Mouse (Mus musculus) heart, postnatal 0 days (tissue): ENCODE results near the gene Piwil1. TPM values are rescaled to one million over a fixed set of nuclear protein-coding genes. Genes with fewer than 3 reads are reported as not detected.

Experiments
- ATAC-seq: fragments of 200-750 bp; cut with Nextera tagmentation; 2 replicates; pipeline ENCODE4 v1.8.0; 2017; ENCODE audit warnings: low read depth, moderate number of reproducible peaks, moderate library complexity; ENCODE audit not compliant: insufficient read depth
- DNase-seq: peaks from one replicate; pipeline ENCODE4 v3.0.0-alpha.2; 2016; ENCODE audit warnings: low spot score
- H3K27ac ChIP-seq: fragments of 300-500 bp; sonication (generic); 2 replicates; pipeline ENCODE4 v1.5.1; 2014; ENCODE audit warnings: low read depth, mild to moderate bottlenecking
- H3K27me3 ChIP-seq: fragments of 300-500 bp; sonication (generic); 2 replicates; pipeline ENCODE4 v1.6.1; 2014; ENCODE audit warnings: low read length, mixed read lengths; ENCODE audit not compliant: control insufficient read depth, insufficient read depth
- H3K36me3 ChIP-seq: fragments of 300-500 bp; sonication (generic); replicated peaks from 2 replicates; pipeline ENCODE4 v1.6.1; 2014; ENCODE audit warnings: low read length, mixed read lengths; ENCODE audit not compliant: control insufficient read depth, insufficient read depth
- H3K4me1 ChIP-seq: fragments of 300-500 bp; sonication (generic); 2 replicates; pipeline ENCODE4 v1.6.1; 2014; ENCODE audit warnings: antibody characterized with exemption; ENCODE audit not compliant: control insufficient read depth, insufficient read depth
- H3K4me2 ChIP-seq: fragments of 300-500 bp; sonication (generic); 2 replicates; pipeline ENCODE4 v1.6.1; 2014; ENCODE audit warnings: low read depth, mild to moderate bottlenecking, low read length, moderate library complexity
- H3K4me3 ChIP-seq: fragments of 300-500 bp; sonication (generic); 2 replicates; pipeline ENCODE4 v1.5.1; 2014; ENCODE audit warnings: low read depth, low read length
- H3K9ac ChIP-seq: fragments of 300-500 bp; sonication (generic); replicated peaks from 2 replicates; pipeline ENCODE4 v1.6.1; 2014; ENCODE audit warnings: low read depth, low read length, mixed read lengths
- H3K9me3 ChIP-seq: fragments of 300-500 bp; sonication (generic); replicated peaks from 2 replicates; pipeline ENCODE4 v1.6.1; 2016; ENCODE audit warnings: low read length; ENCODE audit not compliant: control insufficient read depth
- CTCF ChIP-seq: IDR thresholded peaks from 2 replicates; pipeline ENCODE4 v1.5.1; 2016; ENCODE audit warnings: antibody characterized with exemption, control low read depth, low read depth
- EP300 ChIP-seq: IDR thresholded peaks from 2 replicates; pipeline ENCODE4 v1.6.1; 2016; ENCODE audit warnings: antibody characterized with exemption, low read depth
- WGBS: fragments of 180-500 bp; shearing (Covaris S2); extraction: QIAGEN DNeasy Blood & Tissue Kit; methylation state at CpG from one replicate; pipeline ENCODE4 v1.1.7; 2014; 5-methylcytosine and 5-hydroxymethylcytosine counted together
- polyA plus RNA-seq: library from polyadenylated mRNA; unstranded; fragments of >200 nt; fragmentation: Nextera tagmentation; extraction: Ambion mirVana; gene quantifications from 2 replicates; pipeline ENCODE4 v1.2.1, GENCODE M21; 2015
- total RNA-seq: library from RNA; depleted of rRNA; stranded (reverse); fragments of >200 nt; gene quantifications from 2 replicates; pipeline ENCODE4 v1.2.3, GENCODE M21; 2014; ENCODE audit warnings: low replicate concordance; rRNA removed

The Piwil1 gene
- total and polyA plus RNA-seq, 2 experiments from 2014 or later: not detected

GRCm38 (mm10) chr5:128746261-128746660 is 43.9 kb downstream of the Piwil1 start:
- H3K27me3 ChIP-seq: no peaks in the 10 kb centered on the region
- H3K9ac ChIP-seq: no peak overlapping the region
- no peaks in the 10 kb centered on the region for H3K36me3 ChIP-seq
- no peak overlapping the region for H3K4me2 ChIP-seq
- H3K4me3 ChIP-seq: no peak overlapping the region
- H3K27ac ChIP-seq: no peak overlapping the region
- 73% methylated on average over 8 of the region's 8 CpGs for WGBS
- H3K4me1 ChIP-seq: no peaks in the 10 kb centered on the region
- ATAC-seq (no peak), DNase-seq (no peak)
- no peaks in the 10 kb centered on the region for H3K9me3 ChIP-seq
- TF ChIP-seq CTCF (no peak), EP300 (no peak)

GRCm38 (mm10) chr5:128761118-128761517 is 58.8 kb downstream of the Piwil1 start:
- TF ChIP-seq EP300: no peak
- 34% methylated on average over 8 of the region's 8 CpGs for WGBS
- Histone ChIP-seq H3K4me3 (no peak overlapping the region), H3K27ac (no peak overlapping the region), H3K27me3 (no peaks in the 10 kb centered on the region), H3K36me3 (no peaks in the 10 kb centered on the region), H3K9me3 (no peaks in the 10 kb centered on the region), H3K4me1 (no peaks in the 10 kb centered on the region), H3K4me2 (no peak overlapping the region), H3K9ac (no peak overlapping the region)
- DNase-seq (no peak), ATAC-seq (no peak)

GRCm38 (mm10) chr5:128769026-128769631 is 66.8 kb downstream of the Piwil1 start:
- H3K4me1 ChIP-seq: no peaks in the 10 kb centered on the region
- WGBS: 20% methylated on average over 10 of the region's 10 CpGs
- no peak overlapping the region for H3K4me3 ChIP-seq
- no peaks in the 10 kb centered on the region for H3K9me3 ChIP-seq
- DNase-seq: no peak
- H3K9ac ChIP-seq: no peak overlapping the region
- no peak overlapping the region for H3K4me2 ChIP-seq
- H3K36me3 ChIP-seq: no peaks in the 10 kb centered on the region
- no peaks in the 10 kb centered on the region for H3K27me3 ChIP-seq
- TF ChIP-seq CTCF (no peak), EP300 (no peak)
- no peak for ATAC-seq
- no peak overlapping the region for H3K27ac ChIP-seq

GRCm38 (mm10) chr5:128776386-128776785 is 74.1 kb downstream of the Piwil1 start:
- Histone ChIP-seq H3K4me3 (no peak overlapping the region), H3K9me3 (no peaks in the 10 kb centered on the region), H3K9ac (no peak overlapping the region), H3K27me3 (no peaks in the 10 kb centered on the region), H3K36me3 (no peaks in the 10 kb centered on the region), H3K4me2 (no peak overlapping the region), H3K4me1 (no peaks in the 10 kb centered on the region), H3K27ac (no peak overlapping the region)
- DNase-seq (no peak), ATAC-seq (no peak)
- 55% methylated on average over 2 of the region's 2 CpGs for WGBS
- TF ChIP-seq CTCF: no peak
- TF ChIP-seq EP300: no peak

GRCm38 (mm10) chr5:128781621-128782020 is 79.3 kb downstream of the Piwil1 start:
- no peaks in the 10 kb centered on the region for H3K9me3 ChIP-seq
- H3K36me3 ChIP-seq: no peaks in the 10 kb centered on the region
- no peak overlapping the region for H3K9ac ChIP-seq
- no peaks in the 10 kb centered on the region for H3K4me1 ChIP-seq
- ATAC-seq (no peak), DNase-seq (no peak)
- H3K4me2 ChIP-seq: no peak overlapping the region
- H3K27ac ChIP-seq: no peak overlapping the region
- no peaks in the 10 kb centered on the region for H3K27me3 ChIP-seq
- TF ChIP-seq CTCF (no peak), EP300 (no peak)
- H3K4me3 ChIP-seq: no peak overlapping the region
- WGBS: 74% methylated on average over 22 of the region's 22 CpGs

- TF ChIP-seq CTCF: no peak
- no peak for TF ChIP-seq EP300
- Histone ChIP-seq H3K27ac (no peak overlapping the region), H3K9ac (no peak overlapping the region), H3K9me3 (no peaks in the 10 kb centered on the region), H3K4me1 (no peaks in the 10 kb centered on the region), H3K4me2 (no peak overlapping the region), H3K4me3 (no peak overlapping the region), H3K27me3 (no peaks in the 10 kb centered on the region), H3K36me3 (no peaks in the 10 kb centered on the region)
- DNase-seq (no peak), ATAC-seq (no peak)
- WGBS: 80% methylated on average over 5 of the region's 5 CpGs
Observed at GRCm38 (mm10) chr5:128800592-128800991, 98.3 kb downstream of the Piwil1 start.

Other genes with a start within 250 kb of the Piwil1 start
- gene Fzd10, start 101.7 kb upstream of the Piwil1 start, total RNA-seq: 0.35 and 7.3 TPM in 2 replicates
- 0.04 and 0.19 TPM in 2 replicates for gene Fzd10, start 101.7 kb upstream of the Piwil1 start, polyA plus RNA-seq